Mouse (Mus musculus): ENCODE measurements around the gene Mapt. TPM values are rescaled to one million over a fixed set of nuclear protein-coding genes. Genes with fewer than 3 reads are reported as not detected.
"Not testable (repeated sequence)": the region's sequence is repeated elsewhere in the genome, so short reads cannot be mapped to it uniquely, and the experiment has no call there.

The Mapt gene
- polyA plus RNA-seq, 1 experiment from 2014 or later: 1,075 TPM

DNA sequence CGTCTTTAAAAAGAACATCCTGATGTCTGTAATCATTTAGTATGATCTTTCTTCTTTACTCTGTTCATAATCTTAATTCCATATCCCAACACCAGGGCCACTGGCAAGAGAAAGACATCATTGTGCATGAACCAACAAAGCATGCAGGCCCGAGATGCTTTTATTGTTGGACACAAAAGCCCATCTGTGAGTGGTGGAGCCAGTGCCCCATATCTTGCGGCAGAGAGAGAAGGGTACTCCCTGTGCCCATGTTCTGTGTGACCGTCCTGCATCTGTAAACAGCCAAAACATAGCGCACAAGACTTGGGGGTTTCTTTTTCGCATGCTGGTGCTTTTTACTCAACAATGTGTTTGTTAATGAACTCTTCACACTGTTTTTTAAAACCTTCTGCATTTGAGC is 19.9 kb upstream of the Mapt start:
- 83% methylated on average over 6 of the region's 6 CpGs for WGBS
- no peaks in the 10 kb centered on the region for H3K9me3 ChIP-seq (replicated peaks)
- H3K4me2 ChIP-seq: no peak overlapping the region
- H3K27ac ChIP-seq (replicated peaks): no peak overlapping the region
- H3K27me3 ChIP-seq (replicated peaks): no peaks in the 10 kb centered on the region
- ATAC-seq (ENCODE audit: low FRiP score): no peak
- no peak overlapping the region for H3K9ac ChIP-seq (replicated peaks)
- no peaks in the 10 kb centered on the region; the same call in 1 of the 2 replicates for H3K4me1 ChIP-seq
- H3K36me3 ChIP-seq: no peaks in the 10 kb centered on the region
- H3K4me3 ChIP-seq (replicated peaks): no peak overlapping the region

DNA sequence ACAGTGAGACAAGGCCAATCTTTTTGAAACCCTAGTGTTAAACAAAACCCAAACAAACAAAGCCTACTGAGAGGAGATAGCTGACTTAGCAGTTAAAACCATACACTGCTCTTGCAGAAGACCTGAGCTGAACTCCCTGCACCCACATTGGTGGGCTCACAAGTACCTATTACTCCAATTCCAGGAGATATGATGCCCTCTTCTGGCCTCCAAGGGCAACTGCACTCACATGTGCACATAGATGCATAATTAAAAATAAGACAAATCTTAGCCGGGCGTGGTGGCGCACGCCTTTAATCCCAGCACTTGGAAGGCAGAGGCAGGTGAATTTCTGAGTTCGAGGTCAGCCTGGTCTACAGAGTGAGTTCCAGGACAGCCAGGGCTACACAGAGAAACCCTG is 17.1 kb upstream of the Mapt start:
- H3K27ac ChIP-seq (replicated peaks); H3K36me3 ChIP-seq; H3K9me3 ChIP-seq (replicated peaks); H3K4me3 ChIP-seq (replicated peaks); ATAC-seq (ENCODE audit: low FRiP score); H3K27me3 ChIP-seq (replicated peaks); H3K4me1 ChIP-seq; H3K4me2 ChIP-seq; H3K9ac ChIP-seq (replicated peaks): not testable (repeated sequence)
- 96% methylated on average over 5 of the region's 5 CpGs for WGBS

DNA sequence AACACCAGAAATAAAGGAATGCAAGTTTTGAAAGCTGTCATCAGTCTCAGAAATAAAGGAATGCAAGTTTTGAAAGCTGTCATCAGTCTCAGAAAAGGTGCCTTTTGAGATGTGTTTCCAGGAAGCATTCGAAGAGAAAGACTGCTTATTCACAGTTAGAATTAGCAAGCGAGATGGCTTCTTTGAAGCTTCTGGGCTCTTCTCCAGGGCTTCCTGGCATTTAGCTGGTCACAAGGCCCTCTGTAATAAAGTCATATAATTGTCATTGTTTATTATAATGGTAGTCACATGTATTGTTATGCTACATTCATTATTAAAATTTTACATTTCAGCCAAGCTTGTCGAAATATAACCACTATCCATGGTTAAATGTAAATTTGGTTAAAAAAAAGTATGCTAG is 13.1 kb upstream of the Mapt start:
- Histone ChIP-seq H3K36me3 (no peaks in the 10 kb centered on the region), H3K9me3 (replicated peaks) (no peaks in the 10 kb centered on the region), H3K27ac (replicated peaks) (no peak overlapping the region), H3K4me3 (replicated peaks) (no peak overlapping the region), H3K27me3 (replicated peaks) (no peaks in the 10 kb centered on the region), H3K4me1 (no peaks in the 10 kb centered on the region; the same call in 1 of the 2 replicates), H3K4me2 (no peak overlapping the region), H3K9ac (replicated peaks) (no peak overlapping the region)
- ATAC-seq (ENCODE audit: low FRiP score): no peak
- WGBS: 73% methylated on average over 3 of the region's 3 CpGs

DNA sequence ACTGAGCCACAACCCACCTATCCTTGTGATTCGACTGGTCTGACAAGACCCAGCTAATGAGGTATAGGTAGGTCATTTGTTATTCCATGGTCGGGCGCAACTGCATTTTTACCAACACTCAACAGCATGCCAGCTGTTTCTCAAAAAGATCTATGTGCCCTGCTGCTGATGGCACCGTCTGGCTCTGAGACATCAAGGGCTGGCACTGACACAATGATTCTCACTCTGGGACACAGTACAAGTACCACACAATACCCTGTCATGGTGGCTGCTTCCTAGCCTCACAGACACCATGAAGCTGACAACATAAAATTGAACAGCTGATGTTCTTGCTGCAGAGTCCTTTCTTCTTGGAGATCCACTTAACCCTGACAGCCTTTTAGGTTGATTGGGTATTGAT is 10.9 kb upstream of the Mapt start:
- WGBS: 81% methylated on average over 4 of the region's 4 CpGs
- Histone ChIP-seq H3K4me1 (no peaks in the 10 kb centered on the region), H3K4me2 (no peak overlapping the region), H3K36me3 (no peaks in the 10 kb centered on the region), H3K27me3 (replicated peaks) (no peaks in the 10 kb centered on the region), H3K4me3 (replicated peaks) (no peak overlapping the region), H3K9ac (replicated peaks) (no peak overlapping the region), H3K9me3 (replicated peaks) (no peaks in the 10 kb centered on the region), H3K27ac (replicated peaks) (no peak overlapping the region)
- no peak for ATAC-seq (ENCODE audit: low FRiP score)

DNA sequence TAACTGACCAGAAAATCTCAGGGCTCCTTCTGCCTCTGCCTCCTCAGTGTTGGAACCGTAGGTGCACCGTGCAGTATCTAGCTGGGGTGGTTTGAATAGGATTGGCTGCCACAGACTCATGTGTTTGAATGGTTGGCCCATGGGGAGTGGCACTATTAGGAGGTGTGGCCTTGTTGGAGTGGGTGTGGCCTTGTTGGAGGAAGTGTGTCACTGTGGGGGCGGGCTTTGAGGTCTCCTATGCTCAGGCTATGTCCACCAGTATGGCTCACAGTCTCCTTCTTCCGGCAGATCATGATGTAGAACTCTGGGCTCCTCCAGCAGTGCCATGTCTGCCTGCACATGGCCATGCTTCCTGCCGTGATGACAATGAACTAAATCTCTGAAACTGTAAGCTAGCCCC is 9.4 kb upstream of the Mapt start:
- H3K4me1 ChIP-seq: no peaks in the 10 kb centered on the region
- no peaks in the 10 kb centered on the region for H3K9me3 ChIP-seq (replicated peaks)
- H3K9ac ChIP-seq (replicated peaks): no peak overlapping the region
- H3K4me2 ChIP-seq: no peak overlapping the region
- no peak for ATAC-seq (ENCODE audit: low FRiP score)
- no peaks in the 10 kb centered on the region for H3K36me3 ChIP-seq
- H3K27ac ChIP-seq (replicated peaks): no peak overlapping the region
- WGBS: 78% methylated on average over 5 of the region's 5 CpGs
- no peak overlapping the region for H3K4me3 ChIP-seq (replicated peaks)
- H3K27me3 ChIP-seq (replicated peaks): no peaks in the 10 kb centered on the region

DNA sequence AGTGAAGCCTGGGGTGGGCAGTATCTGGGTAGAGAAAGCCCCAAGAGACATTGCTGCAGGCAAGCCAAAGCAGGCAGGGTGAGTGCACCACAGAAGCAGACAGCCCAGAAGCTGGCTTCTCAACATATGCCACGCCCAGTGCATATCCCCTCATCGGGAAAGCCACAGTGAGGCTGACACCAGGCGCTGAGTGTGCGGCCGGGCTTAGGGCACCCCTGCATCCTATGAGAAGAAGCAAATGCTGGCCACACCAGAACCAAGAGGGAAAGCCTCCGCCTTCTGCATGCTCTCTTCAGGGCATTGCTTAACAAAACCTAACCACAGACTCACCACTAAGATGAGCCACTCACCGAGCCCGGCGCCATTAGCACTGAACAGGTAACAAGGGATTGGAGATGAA is 7.9 kb upstream of the Mapt start:
- 81% methylated on average over 9 of the region's 9 CpGs for WGBS
- no peaks in the 10 kb centered on the region for H3K27me3 ChIP-seq (replicated peaks)

DNA sequence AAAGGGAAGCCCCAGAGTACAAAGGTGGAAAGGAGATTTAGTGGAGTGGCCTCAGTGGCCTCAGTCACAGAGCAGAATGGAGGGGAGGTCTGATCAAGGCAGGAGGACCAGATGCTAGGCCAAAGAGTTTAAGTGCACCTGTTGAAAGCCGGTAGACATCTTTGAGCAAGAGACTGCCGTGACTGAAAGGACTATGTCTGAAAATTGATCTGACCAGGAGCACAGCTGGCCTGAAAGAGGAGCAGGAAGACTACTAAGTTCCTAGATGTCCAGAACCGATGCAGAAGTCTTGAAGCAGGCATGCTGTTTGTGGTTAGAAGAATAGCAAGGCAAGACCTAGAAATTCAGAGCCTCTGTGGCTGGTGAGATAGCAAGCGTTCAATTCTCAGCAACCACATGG is 1.8 kb upstream of the Mapt start:
- H3K4me3 ChIP-seq (replicated peaks): no peak overlapping the region

More for the DNA sequence above, 7.9 kb upstream of the Mapt start:
- Histone ChIP-seq H3K4me1 (no peaks in the 10 kb centered on the region), H3K4me2 (no peak overlapping the region), H3K27ac (replicated peaks) (no peak overlapping the region), H3K4me3 (replicated peaks) (no peak overlapping the region), H3K9ac (replicated peaks) (no peak overlapping the region), H3K9me3 (replicated peaks) (no peaks in the 10 kb centered on the region), H3K36me3 (no peaks in the 10 kb centered on the region)
- ATAC-seq (ENCODE audit: low FRiP score): no peak

DNA sequence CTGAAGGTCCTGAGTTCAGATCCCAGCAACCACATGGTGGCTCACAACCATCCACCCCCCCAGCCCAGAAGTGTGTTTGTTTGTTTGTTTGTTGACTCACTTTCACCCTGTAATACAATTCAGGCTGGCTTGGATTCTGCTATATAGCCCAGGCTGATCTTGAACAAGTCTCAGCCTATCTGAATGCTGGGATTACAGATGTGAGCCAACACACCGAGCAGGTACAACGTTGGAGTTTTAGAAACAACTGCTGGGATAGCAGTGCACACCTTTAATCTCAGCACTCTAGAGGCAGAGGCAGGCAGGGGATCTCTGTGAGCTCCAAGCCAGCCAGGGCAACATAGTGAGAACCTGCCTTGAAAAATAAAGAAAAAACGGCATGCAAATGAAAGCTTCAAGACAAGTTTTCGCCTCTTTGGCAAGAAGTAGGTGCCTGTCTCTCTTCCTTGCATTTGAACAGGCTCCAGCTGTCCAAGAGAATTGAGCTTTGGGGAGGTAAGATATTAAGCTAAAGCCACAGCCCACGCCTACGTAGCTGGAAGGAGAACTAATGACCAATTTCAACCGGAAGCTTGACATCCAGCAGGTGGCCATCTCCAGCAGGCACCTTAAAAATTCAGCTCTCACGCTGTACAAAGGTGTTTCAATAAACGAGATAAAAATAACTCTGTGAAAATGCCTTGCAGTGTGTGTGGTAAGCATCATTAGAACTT is 968 bp upstream of the Mapt start:
- H3K9ac ChIP-seq (replicated peaks): peak overlapping the region; percentile 86
- WGBS: 12% methylated on average over 9 of the region's 9 CpGs
- peaks cover 35% of the 10 kb centered on the region for H3K4me1 ChIP-seq
- peak overlapping the region; percentile 79 for H3K4me2 ChIP-seq
- peak overlapping the region; percentile 94 for H3K27ac ChIP-seq (replicated peaks)
- no peaks in the 10 kb centered on the region for H3K9me3 ChIP-seq (replicated peaks)
- no peak for ATAC-seq (ENCODE audit: low FRiP score)
- H3K36me3 ChIP-seq: no peaks in the 10 kb centered on the region
- H3K4me3 ChIP-seq (replicated peaks): peak overlapping the region; percentile 57
- H3K27me3 ChIP-seq (replicated peaks): no peaks in the 10 kb centered on the region; the same call in 1 of the 2 replicates

More for the DNA sequence above, 1.8 kb upstream of the Mapt start:
- H3K27ac ChIP-seq (replicated peaks): no peak overlapping the region
- no peak overlapping the region for H3K9ac ChIP-seq (replicated peaks)
- peaks cover 27% of the 10 kb centered on the region for H3K4me1 ChIP-seq
- no peak overlapping the region for H3K4me2 ChIP-seq
- no peaks in the 10 kb centered on the region for H3K9me3 ChIP-seq (replicated peaks)
- WGBS: 77% methylated on average over 4 of the region's 4 CpGs
- no peaks in the 10 kb centered on the region for H3K36me3 ChIP-seq
- no peak for ATAC-seq (ENCODE audit: low FRiP score)
- no peaks in the 10 kb centered on the region; the same call in 1 of the 2 replicates for H3K27me3 ChIP-seq (replicated peaks)

DNA sequence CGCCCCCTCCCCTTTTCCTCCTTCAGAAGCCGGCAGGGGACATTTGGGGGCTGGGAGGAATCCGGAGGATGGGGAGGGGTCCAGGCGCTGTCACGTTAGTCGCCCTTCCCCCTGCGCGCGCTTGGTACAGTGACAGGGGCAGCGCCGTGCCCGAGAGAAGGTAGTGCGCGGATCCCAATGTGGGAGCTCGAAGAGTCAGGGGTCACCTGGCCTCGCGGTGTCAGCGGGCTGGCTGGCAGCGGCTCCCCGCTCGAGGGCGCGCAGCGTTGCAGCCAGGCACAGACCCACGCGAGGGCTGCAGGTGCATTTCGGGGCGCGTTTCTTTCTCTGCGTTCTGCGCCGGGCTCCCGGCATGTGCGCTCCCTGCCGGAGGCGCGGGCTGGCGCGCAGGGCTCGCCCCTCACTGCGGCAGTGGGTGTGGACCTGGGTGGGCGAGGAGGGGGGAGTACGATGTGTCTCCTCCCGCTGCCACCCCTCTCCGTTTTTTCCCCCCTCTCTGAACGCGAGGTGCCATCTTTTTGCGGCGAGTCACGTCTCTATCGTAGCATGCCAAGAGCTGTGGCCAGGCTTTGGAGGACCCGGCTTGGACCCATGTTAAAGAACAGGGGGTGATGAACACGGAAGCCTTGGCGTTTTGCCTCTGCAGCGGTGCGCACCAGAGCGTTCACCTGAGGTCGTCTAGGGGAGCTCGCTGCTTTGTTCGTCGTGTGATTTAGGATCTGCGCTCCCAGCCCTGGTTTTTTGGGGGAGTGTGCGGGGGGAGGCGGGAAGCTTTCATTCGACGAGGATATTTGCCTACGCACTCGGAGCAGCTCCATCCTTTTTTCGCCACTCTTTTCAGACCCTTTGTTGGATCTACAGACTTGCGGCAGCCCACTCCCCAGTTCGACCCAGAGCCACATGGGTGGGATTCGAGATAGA is 1.2 kb downstream of the Mapt start:
- peak; percentile 64 for ATAC-seq (ENCODE audit: low FRiP score)
- Histone ChIP-seq H3K4me2 (peak overlapping the region; percentile 79), H3K9ac (replicated peaks) (peak overlapping the region; percentile 86), H3K9me3 (replicated peaks) (no peaks in the 10 kb centered on the region), H3K4me1 (peaks cover 57% of the 10 kb centered on the region), H3K27me3 (replicated peaks) (no peaks in the 10 kb centered on the region; the same call in 1 of the 2 replicates), H3K27ac (replicated peaks) (peak overlapping the region; percentile 94), H3K36me3 (no peaks in the 10 kb centered on the region), H3K4me3 (replicated peaks) (peak overlapping the region; percentile 57)
- under 1% methylated on average over 69 of the region's 72 CpGs for WGBS

DNA sequence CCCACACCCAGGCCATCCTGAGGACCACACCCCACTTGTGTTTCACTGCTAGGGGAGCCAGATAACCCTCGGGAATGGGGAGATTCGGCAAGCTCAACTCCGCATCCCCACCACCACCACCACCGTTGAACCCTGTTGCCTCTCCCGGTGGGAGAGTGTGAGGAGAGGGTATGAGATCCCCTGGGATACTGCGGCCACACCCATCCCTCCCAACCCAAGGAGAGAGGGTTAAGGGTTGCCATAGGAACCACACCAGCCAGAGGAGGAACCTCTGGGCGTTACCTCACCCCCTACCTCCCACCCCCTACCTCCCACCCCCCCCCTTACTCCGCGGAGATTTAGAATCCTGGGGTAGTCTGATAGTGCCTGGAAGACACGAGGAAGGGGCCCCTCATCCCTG is 1.9 kb downstream of the Mapt start:
- peak overlapping the region; percentile 94 for H3K27ac ChIP-seq (replicated peaks)
- under 1% methylated on average over 10 of the region's 10 CpGs for WGBS
- H3K9me3 ChIP-seq (replicated peaks): no peaks in the 10 kb centered on the region
- H3K4me3 ChIP-seq (replicated peaks): peak overlapping the region; percentile 57
- no peaks in the 10 kb centered on the region; the same call in 1 of the 2 replicates for H3K27me3 ChIP-seq (replicated peaks)
- H3K4me2 ChIP-seq: peak overlapping the region; percentile 79
- H3K4me1 ChIP-seq: peaks cover 64% of the 10 kb centered on the region
- no peaks in the 10 kb centered on the region for H3K36me3 ChIP-seq
- ATAC-seq (ENCODE audit: low FRiP score): no peak
- H3K9ac ChIP-seq (replicated peaks): peak overlapping the region; percentile 86

DNA sequence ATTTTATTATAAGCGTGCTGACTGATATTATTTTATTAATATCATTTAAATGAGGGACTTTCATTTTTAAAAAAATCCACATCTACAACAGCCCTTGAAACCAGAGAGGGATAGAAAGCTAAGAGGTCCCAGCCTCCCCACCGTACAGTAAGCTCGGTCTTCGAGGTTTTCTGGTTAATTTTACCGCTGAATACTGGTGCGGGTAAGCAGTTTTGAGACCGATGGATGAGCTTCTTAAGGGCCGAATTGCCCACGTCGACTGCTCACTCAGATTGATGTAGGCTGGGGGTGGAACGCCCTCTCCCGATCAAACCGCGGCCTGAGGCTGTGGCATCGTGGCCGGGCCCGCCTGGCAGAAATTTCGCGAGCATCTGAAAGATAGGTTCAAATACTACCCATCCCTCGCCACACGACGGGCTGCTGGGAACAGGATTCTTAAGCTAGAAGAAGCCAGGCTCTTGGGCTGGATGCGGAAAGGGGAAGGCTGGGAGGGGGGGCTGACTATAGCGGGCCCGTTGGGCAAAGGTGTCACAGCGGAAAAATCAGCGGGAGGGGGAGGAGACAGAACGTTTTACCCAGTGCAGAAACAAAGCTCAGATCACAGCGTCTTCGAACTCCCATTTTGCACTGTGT is 2.5 kb downstream of the Mapt start:
- Histone ChIP-seq H3K4me1 (peaks cover 69% of the 10 kb centered on the region), H3K4me3 (replicated peaks) (peak overlapping the region; percentile 57), H3K27ac (replicated peaks) (peak overlapping the region; percentile 94), H3K27me3 (replicated peaks) (no peaks in the 10 kb centered on the region; the same call in 1 of the 2 replicates), H3K36me3 (no peaks in the 10 kb centered on the region), H3K9ac (replicated peaks) (peak overlapping the region; percentile 86), H3K9me3 (replicated peaks) (no peaks in the 10 kb centered on the region), H3K4me2 (peak overlapping the region; percentile 79)
- 1% methylated on average over 30 of the region's 30 CpGs for WGBS
- no peak for ATAC-seq (ENCODE audit: low FRiP score)

Data from neural tube, embryonic 15.5 days (tissue).